Mouse (Mus musculus) E14TG2a.4 (cell line): ENCODE measurements around the gene Srebf1.

Source experiments
- CTCF ChIP-seq: conservative IDR thresholded peaks from 2 replicates; pipeline ENCODE4 v1.5.1; 2014; ENCODE audit warnings: low read length
- NANOG ChIP-seq: IDR thresholded peaks from 2 replicates; pipeline ENCODE4 v1.6.1; 2014; ENCODE audit warnings: borderline replicate concordance, low read length, mixed read lengths
- POU5F1 ChIP-seq: IDR thresholded peaks from 2 replicates; pipeline ENCODE4 v1.6.1; 2014; ENCODE audit warnings: low read length, borderline replicate concordance

GRCm38 (mm10) chr11:60262396-60262795 lies 40.0 kb upstream of the Srebf1 start:
- TF ChIP-seq CTCF (no peak), POU5F1 (no peak), NANOG (no peak)
